Mouse (Mus musculus) cerebellum, adult 2 months (tissue): ENCODE data around the gene Rnf126.

Source experiments
- CTCF ChIP-seq: fragments of 200-500 bp; IDR thresholded peaks from 2 replicates; pipeline ENCODE4 v1.5.1; 2011; ENCODE audit warnings: low read depth, mild to moderate bottlenecking, control low read depth, low read length, moderate library complexity, borderline replicate concordance; ENCODE audit not compliant: insufficient read depth
- POLR2A ChIP-seq: fragments of 200-500 bp; IDR thresholded peaks from 2 replicates; pipeline ENCODE4 v1.6.1; 2011; ENCODE audit warnings: low read length, control low read depth, borderline replicate concordance; ENCODE audit not compliant: insufficient read depth

- TF ChIP-seq POLR2A = no peak
- TF ChIP-seq CTCF = peak; percentile 78
Observed at GRCm38 (mm10) chr10:79788386-79789158, 21.8 kb upstream of the Rnf126 start.
